Mouse (Mus musculus) embryonic stem cell, embryonic (primary cell): ENCODE measurements around the gene Tnmd.

Source experiments
- CTCF ChIA-PET, 4 experiments: fragments of 300-600 bp in 2 of 4; fragments of 350-600 bp in 2 of 4; sonication (Branson Sonifier 250); formaldehyde crosslinking; loops; one replicate each; lab custom pipeline; 2022; ENCODE audit warnings: inconsistent platforms in 2 of 4; lab: Charles Lee
- POLR2A ChIA-PET, 4 experiments: fragments of 300-600 bp in 2 of 4; fragments of 350-600 bp in 2 of 4; sonication (Branson Sonifier 250); formaldehyde crosslinking; loops; one replicate each; lab custom pipeline; 2022; ENCODE audit warnings: antibody characterized with exemption in 4 of 4, inconsistent platforms in 1 of 4; lab: Charles Lee

Tnmd gene

DNA sequence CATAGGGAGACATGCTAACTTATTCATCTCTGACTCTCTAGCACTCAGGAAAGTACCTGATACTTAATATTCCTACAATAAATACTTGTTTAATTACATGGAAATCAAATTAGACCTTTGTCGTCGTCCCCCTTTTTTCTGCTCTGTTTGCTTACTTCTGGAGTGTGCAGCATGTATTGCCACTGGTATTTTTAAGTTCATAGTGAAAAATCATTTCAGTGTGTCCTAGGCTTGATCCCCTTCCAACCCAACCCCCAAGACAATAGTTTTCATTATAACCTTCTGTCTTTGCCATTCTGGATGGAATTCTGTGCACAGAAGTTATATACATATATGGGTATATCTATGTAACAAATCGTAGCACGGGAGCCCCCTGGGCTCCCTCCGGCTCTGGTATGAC lies at the start of gene Tnmd:
Gene Tnmd (plus strand): TSS at position 301 of the 400 bp plus-strand sequence.
- ChIA-PET CTCF (no interaction called here), POLR2A (interaction anchor here in 1 of 4 experiments (0.5 kb wide), 1 partner anchor 69 kb away, joined by 4 read pairs; no protein-coding TSS in a partner anchor)

GRCm38 (mm10) chrX:133853637-133854036 lies 2.9 kb downstream of the Tnmd start:
- ChIA-PET CTCF (no interaction called here), POLR2A (no interaction called here)

DNA sequence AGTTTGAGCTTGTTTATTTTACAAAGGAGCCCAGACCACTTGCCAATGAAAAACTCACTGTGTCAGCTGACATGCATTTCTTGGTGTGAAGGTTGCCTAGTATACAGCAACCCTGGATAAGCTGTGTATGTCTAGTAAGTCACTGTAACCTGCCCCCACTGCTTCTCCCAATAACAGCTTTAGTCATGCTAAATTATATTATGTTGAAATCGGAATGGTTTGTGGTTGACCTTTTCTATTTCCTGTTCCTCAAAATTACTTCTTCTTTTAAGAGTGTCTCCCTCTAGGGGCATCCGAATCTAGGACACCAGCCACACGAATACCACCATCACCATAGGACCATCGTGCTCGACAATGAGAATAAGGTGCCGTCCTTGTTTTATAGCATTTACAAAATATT lies 19.0 kb downstream of the Tnmd start:
- ChIA-PET POLR2A (no interaction called here), CTCF (no interaction called here)

GRCm38 (mm10) chrX:133887308-133887707 lies 36.5 kb downstream of the Tnmd start:
- CTCF ChIA-PET, result no interaction called here
- POLR2A ChIA-PET, result no interaction called here

DNA sequence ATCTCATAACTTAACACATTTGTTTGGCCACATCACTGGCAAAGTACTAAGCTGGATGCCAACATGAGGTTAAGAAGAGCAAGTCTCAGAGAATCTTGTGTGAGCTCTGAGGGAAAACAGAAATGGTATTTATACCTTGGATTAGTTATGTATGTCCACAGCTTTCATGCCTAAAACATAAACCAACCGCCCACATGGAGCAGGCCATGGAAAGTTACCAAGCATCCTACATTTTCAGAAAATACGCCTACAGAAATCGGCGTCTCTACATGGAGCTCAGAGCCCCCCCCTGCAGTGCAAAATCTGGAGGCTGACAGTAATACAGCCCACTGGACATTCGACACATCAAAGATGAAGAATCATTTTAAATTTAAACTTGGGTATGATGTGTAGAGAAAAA lies 37.3 kb downstream of the Tnmd start:
- CTCF ChIA-PET, result no interaction called here
- POLR2A ChIA-PET, result no interaction called here

GRCm38 (mm10) chrX:133898014-133898542 lies 47.3 kb downstream of the Tnmd start, which contains the start of gene Tspan6:
Gene Tspan6 (minus strand): TSS chrX:133898429.
- CTCF ChIA-PET, result no interaction called here
- POLR2A ChIA-PET, result no interaction called here

GRCm38 (mm10) chrX:133908261-133908660 lies 57.5 kb downstream of the Tnmd start, which contains the start of gene Srpx2:
Gene Srpx2 (plus strand): TSS chrX:133908426.
- POLR2A ChIA-PET, result no interaction called here
- CTCF ChIA-PET, result no interaction called here

DNA sequence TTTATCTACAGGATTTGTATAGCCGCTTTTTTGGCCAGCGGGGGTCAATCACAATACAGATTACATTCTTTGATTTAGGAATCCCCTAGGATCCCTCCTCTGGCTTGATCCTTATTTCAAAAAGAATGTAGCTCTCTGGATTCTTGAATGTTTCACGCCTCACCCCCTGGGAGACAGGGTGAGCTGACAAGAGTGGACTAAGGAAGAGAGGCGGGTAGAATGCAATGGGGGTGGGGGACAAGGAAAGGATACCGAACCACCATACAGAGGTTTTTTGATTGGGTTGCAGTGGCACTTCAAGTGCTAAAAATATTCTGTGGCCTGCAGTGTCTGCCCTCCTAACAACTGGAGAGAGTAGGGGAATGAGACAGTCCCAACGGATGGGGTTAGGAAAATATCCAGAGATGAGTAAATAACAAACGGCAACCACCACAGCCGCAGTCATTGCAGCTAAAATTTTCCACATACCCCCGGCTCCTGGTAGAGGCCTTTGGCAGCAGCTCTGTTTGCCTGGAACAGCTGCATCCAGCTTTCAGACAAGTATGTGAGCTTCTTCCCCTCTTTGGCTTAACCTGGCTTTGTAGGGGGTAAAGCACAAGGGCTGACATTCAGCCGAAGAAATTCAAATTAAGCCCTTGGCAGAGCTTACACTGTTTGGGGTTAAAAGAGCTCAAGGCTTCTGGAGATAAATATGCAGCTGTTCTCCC lies 60.8 kb downstream of the Tnmd start:
- ChIA-PET CTCF (interaction anchor here in 1 of 4 experiments (0.6 kb wide), 1 partner anchor 38 kb away, joined by 4 read pairs; no protein-coding TSS in a partner anchor), POLR2A (interaction anchor here in 1 of 4 experiments (0.7 kb wide), 1 partner anchor 135 kb away, joined by 4 read pairs; no protein-coding TSS in a partner anchor)

DNA sequence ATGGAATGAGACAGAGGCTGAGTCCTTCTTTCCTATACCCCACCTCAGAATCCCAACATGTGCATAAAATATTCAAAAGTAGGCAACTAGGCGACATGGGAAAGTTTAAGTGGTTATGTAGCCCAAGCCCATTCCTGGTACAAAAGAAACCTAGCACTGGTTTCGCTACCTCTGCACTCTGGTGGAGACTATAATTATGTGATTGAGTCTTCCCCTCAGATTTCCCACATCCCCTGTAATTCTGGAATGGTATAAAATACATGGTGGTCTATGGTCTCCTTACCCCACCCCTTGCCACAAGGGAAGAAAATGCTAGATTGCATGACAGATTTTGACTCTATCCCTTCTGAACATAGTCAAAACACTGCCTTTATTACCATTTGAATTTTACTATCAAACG lies 62.2 kb downstream of the Tnmd start:
- POLR2A ChIA-PET, result no interaction called here

DNA sequence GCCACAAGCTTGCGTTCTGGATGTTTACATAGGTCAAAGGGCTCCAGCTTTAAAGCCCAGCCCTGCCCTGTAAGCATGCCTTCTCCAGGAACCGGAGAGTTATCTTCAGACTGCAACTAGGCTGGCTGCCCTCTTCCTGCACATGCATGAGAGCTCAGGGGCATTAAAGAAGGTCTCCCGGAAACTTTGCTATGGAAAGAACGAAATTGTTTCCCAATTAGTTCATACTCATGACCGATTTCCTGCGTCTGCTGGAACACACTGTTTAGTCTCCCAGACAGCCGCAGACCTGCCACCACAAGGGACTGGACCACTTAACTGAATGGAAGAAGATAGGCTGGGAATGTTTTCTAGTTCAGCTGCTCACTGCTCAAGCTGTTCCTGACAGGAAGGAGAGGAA lies 63.4 kb downstream of the Tnmd start:
- ChIA-PET CTCF (no interaction called here), POLR2A (no interaction called here)

More for the DNA sequence above, 62.2 kb downstream of the Tnmd start:
- CTCF ChIA-PET, result no interaction called here
